Mouse (Mus musculus) heart, postnatal 0 days (tissue): ENCODE results near the gene Ndufv3.
"Not testable (repeated sequence)": the region's sequence is repeated elsewhere in the genome, so short reads cannot be mapped to it uniquely, and the experiment has no call there.

Experiments
- CTCF ChIP-seq: IDR thresholded peaks from 2 replicates; pipeline ENCODE4 v1.5.1; 2016; ENCODE audit warnings: antibody characterized with exemption, control low read depth, low read depth
- EP300 ChIP-seq: IDR thresholded peaks from 2 replicates; pipeline ENCODE4 v1.6.1; 2016; ENCODE audit warnings: antibody characterized with exemption, low read depth

DNA sequence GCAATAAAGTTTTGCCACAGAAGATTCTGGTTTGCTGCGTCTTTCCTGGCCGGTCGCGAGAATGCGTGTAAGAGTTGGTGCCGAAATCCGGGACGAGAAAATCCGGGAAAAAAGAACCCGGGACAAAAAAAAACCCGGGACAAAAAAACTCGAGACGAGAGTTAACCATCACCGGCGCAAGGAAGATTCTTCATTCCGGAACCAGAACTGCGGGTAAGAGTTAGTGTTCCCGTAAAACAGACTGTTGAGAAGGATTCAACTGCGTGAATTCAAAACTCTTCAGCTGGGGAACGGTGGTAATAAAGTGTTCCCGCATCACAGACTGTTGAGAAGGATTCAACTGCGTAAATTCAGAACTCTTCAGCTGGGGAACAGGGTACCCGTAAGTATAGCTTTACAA, 32.7 kb downstream of the Ndufv3 start:
- TF ChIP-seq CTCF, EP300: not testable (repeated sequence)
